Mouse (Mus musculus) ES-Bruce4 (cell line): ENCODE results near the gene Trmt2a. TPM values are rescaled to one million over a fixed set of nuclear protein-coding genes. Genes with fewer than 3 reads are reported as not detected.

Experiments used
- H3K27ac ChIP-seq: 2 replicates; pipeline ENCODE4 v1.5.1; 2012; ENCODE audit warnings: low read length, inconsistent platforms; ENCODE audit not compliant: insufficient read depth
- H3K27me3 ChIP-seq: 2 replicates; pipeline ENCODE4 v1.6.1; 2012; ENCODE audit warnings: mild to moderate bottlenecking, low read length, inconsistent platforms; ENCODE audit not compliant: control insufficient read depth, poor library complexity, insufficient read depth, severe bottlenecking
- H3K36me3 ChIP-seq: 2 replicates; pipeline ENCODE4 v1.6.1; 2012; ENCODE audit warnings: inconsistent platforms, mild to moderate bottlenecking, low read length, moderate library complexity; ENCODE audit not compliant: control insufficient read depth, poor library complexity, insufficient read depth, severe bottlenecking
- H3K4me1 ChIP-seq: one replicate; pipeline ENCODE4 v1.8.1; 2011; ENCODE audit warnings: low read length; ENCODE audit not compliant: control insufficient read depth, insufficient read depth
- H3K4me3 ChIP-seq: 2 replicates; pipeline ENCODE4 v1.5.1; 2011; ENCODE audit warnings: low read depth, mild to moderate bottlenecking, low read length
- H3K9ac ChIP-seq: 2 replicates; pipeline ENCODE4 v1.6.1; 2012; ENCODE audit warnings: low read depth, mild to moderate bottlenecking, inconsistent platforms; ENCODE audit not compliant: poor library complexity, severe bottlenecking
- H3K9me3 ChIP-seq: replicated peaks from 2 replicates; pipeline ENCODE4 v1.6.1; 2012; ENCODE audit warnings: mild to moderate bottlenecking, low read length, inconsistent platforms; ENCODE audit not compliant: control insufficient read depth, poor library complexity, insufficient read depth, severe bottlenecking
- CTCF ChIP-seq: IDR thresholded peaks from one replicate; pipeline ENCODE4 v1.8.1; 2011; ENCODE audit warnings: low read depth, low read length
- EP300 ChIP-seq: IDR thresholded peaks from 2 replicates; pipeline ENCODE4 v1.6.1; 2011; ENCODE audit warnings: low read depth, low read length; ENCODE audit not compliant: insufficient read depth
- POLR2A ChIP-seq: IDR thresholded peaks from one replicate; pipeline ENCODE4 v1.8.1; 2011; ENCODE audit warnings: low read length; ENCODE audit not compliant: insufficient read depth
- polyA plus RNA-seq: library from polyadenylated mRNA; stranded (reverse); fragments of >200 nt; gene quantifications from 2 replicates; pipeline ENCODE4 v1.2.4, GENCODE M21; 2011; ENCODE audit warnings: low read depth; ENCODE audit not compliant: missing spikeins, insufficient read depth, insufficient read length

Gene Trmt2a
- polyA plus RNA-seq, 1 experiment, result 46.1 TPM

- Histone ChIP-seq H3K4me3 (no peak overlapping the region), H3K9ac (no peak overlapping the region), H3K27ac (no peak overlapping the region), H3K27me3 (no peaks in the 10 kb centered on the region), H3K9me3 (no peaks in the 10 kb centered on the region), H3K36me3 (no peaks in the 10 kb centered on the region), H3K4me1 (no peaks in the 10 kb centered on the region)
- no peak for TF ChIP-seq CTCF
- TF ChIP-seq EP300, result no peak
- TF ChIP-seq POLR2A, result no peak
Observed at GRCm38 (mm10) chr16:18228856-18229255, 19.6 kb upstream of the Trmt2a start.

GRCm38 (mm10) chr16:18229622-18230021 lies 18.9 kb upstream of the Trmt2a start:
- Histone ChIP-seq H3K4me3 (no peak overlapping the region), H3K4me1 (no peaks in the 10 kb centered on the region), H3K27ac (no peak overlapping the region), H3K36me3 (no peaks in the 10 kb centered on the region), H3K9me3 (no peaks in the 10 kb centered on the region), H3K9ac (no peak overlapping the region), H3K27me3 (no peaks in the 10 kb centered on the region)
- TF ChIP-seq EP300 (no peak), POLR2A (no peak), CTCF (no peak)

GRCm38 (mm10) chr16:18230617-18231016 lies 17.9 kb upstream of the Trmt2a start:
- no peak overlapping the region for H3K27ac ChIP-seq
- no peaks in the 10 kb centered on the region for H3K4me1 ChIP-seq
- no peaks in the 10 kb centered on the region for H3K9me3 ChIP-seq
- TF ChIP-seq POLR2A, result no peak
- TF ChIP-seq CTCF, result no peak
- H3K36me3 ChIP-seq, result no peaks in the 10 kb centered on the region
- H3K4me3 ChIP-seq, result no peak overlapping the region
- no peaks in the 10 kb centered on the region for H3K27me3 ChIP-seq
- H3K9ac ChIP-seq, result no peak overlapping the region

GRCm38 (mm10) chr16:18231047-18231446 lies 17.4 kb upstream of the Trmt2a start:
- no peak overlapping the region for H3K4me3 ChIP-seq
- H3K27me3 ChIP-seq, result no peaks in the 10 kb centered on the region
- no peak overlapping the region for H3K27ac ChIP-seq
- H3K4me1 ChIP-seq, result no peaks in the 10 kb centered on the region
- no peaks in the 10 kb centered on the region for H3K9me3 ChIP-seq
- TF ChIP-seq EP300, result no peak
- TF ChIP-seq POLR2A, result no peak
- TF ChIP-seq CTCF, result no peak
- H3K36me3 ChIP-seq, result no peaks in the 10 kb centered on the region
- H3K9ac ChIP-seq, result no peak overlapping the region

GRCm38 (mm10) chr16:18231451-18231850 lies 17.0 kb upstream of the Trmt2a start:
- Histone ChIP-seq H3K9ac (no peak overlapping the region), H3K4me3 (no peak overlapping the region), H3K27me3 (no peaks in the 10 kb centered on the region), H3K4me1 (no peaks in the 10 kb centered on the region), H3K36me3 (no peaks in the 10 kb centered on the region), H3K9me3 (no peaks in the 10 kb centered on the region), H3K27ac (no peak overlapping the region)
- no peak for TF ChIP-seq EP300

- Histone ChIP-seq H3K27me3 (no peaks in the 10 kb centered on the region), H3K4me3 (no peak overlapping the region), H3K9me3 (no peaks in the 10 kb centered on the region), H3K27ac (no peak overlapping the region), H3K36me3 (peaks cover 5% of the 10 kb centered on the region; the same call in 1 of the 2 replicates), H3K4me1 (no peaks in the 10 kb centered on the region), H3K9ac (no peak overlapping the region)
- TF ChIP-seq EP300 (no peak), POLR2A (no peak)
Observed at GRCm38 (mm10) chr16:18233451-18233850, 15.0 kb upstream of the Trmt2a start.
